Mouse (Mus musculus) thymus, postnatal 0 days (tissue): ENCODE results near the gene Fgf6. TPM values are rescaled to one million over a fixed set of nuclear protein-coding genes. Genes with fewer than 3 reads are reported as not detected.

Source experiments
- DNase-seq: peaks from one replicate; pipeline ENCODE4 v3.0.0-alpha.2; 2015; ENCODE audit warnings: low spot score
- polyA plus RNA-seq: library from polyadenylated mRNA; unstranded; fragments of >200 nt; fragmentation: Nextera tagmentation; extraction: Ambion mirVana; gene quantifications from 2 replicates; pipeline ENCODE4 v1.2.1, GENCODE M21; 2015

Gene Fgf6
- polyA plus RNA-seq = not detected in 2 replicates

GRCm38 (mm10) chr6:127014906-127015770 is at the start of gene Fgf6:
Fgf6 (plus strand) TSS chr6:127015586.
- no peak for DNase-seq

GRCm38 (mm10) chr6:126966241-126967026 is 49.0 kb upstream of the Fgf6 start:
- no peak for DNase-seq

DNA sequence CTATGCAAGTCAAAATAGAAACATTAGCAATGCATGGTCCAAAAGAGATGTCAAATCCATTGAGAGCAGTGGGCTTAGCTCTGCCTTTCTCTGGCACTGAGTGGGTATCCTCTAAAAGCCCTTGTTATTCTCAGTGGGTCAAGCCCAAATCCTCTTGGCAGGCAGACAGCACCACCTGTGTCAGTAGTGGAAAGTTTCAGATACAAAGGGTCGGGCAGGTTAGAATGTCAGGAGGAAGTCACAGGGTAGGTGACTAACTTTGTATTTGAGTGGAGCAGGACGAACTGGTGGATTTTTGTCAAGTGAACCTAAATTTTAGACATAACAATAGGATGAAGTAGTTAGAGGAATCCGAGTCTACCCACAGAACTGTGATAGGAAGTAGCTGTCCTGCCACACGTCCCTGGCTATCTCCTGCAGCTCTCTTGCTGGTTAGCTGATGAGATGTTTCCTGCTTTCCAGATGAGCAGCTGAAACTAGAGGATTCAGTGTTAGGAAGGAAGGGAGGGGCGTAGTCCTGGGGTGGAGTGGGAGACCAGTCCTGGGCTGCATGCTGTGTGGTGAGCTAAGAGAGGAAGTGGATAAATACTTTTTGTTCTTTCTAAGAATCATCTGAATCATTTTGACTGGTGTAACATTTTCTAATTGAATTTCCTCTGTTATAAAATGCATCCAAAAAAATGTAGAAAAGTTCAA is 33.7 kb upstream of the Fgf6 start:
- no peak for DNase-seq

DNA sequence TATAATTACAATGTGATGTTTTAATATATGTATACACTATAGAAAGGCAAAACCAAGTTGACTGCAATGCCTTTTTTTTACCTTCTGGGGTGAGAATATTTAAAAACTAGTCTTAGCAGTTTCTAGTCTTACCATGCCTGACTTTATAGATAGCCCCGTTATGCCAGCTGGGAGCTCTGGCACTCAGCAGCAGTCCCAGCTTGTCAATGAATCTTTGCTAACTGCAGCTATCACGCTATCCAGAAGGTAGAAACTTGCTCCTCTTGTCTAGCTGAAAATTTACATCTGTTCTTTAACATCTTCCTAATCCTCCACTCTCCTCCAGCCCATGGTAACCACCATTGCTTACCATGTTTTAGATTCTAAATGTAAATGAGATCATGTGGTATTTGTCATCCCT is 21.7 kb upstream of the Fgf6 start:
- DNase-seq = no peak

DNA sequence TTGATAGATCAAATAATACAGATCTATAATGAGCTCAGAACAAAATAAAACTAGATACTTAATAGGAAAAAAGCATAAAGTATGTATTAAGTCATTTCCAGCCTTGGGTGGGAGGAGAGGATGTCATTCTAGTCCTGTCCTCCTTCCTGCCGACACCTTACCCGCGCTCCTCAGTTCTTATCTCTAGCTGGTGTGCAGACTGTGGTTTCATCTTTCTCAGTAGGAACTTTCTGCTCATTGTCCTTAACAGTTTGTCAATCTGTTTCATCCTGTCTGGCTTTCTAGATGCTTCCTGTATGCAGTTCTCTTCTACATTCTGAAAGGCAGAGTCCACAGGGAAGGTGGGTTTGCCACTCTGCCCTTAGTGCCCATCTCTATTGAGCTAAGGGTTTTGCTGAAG is 19.9 kb upstream of the Fgf6 start:
- DNase-seq = no peak

DNA sequence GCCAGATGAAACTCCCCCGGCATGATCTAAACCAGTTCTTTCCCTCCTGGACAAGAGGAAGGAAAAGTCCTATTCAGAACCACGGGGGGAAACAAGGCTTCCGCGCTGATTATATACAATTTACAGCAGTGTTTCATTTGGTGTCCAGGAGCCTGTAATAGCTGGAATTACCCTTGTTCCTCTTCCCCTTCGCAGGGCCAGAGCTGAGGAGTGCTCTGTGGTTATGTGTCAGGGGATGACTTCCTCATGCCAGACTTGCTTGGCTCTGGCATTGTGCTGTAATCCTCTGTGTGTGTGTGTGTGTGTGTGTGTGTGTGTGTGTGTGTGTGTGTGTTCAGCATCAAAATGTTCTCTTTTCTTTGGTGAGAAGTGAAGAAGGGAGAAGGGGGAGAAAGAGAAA is 19.0 kb upstream of the Fgf6 start:
- DNase-seq = no peak

DNA sequence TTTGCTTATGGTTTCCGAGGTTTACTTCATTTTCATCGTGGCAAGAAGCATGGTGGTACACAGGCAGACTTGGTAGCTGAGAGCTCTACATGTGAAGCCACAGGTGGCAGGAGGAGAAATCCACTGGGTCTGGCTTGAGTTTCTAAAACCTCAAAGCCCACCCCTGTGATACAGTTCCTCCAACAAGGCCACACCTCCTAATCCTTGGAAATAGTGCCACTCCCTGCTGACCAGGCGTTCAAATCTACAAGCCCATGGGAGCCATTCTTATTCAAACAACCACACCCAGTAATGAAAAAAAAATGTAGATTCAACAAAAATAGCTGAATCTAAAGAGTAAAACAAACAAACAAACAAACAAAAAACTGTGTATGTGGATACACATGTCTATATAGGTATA is 9.7 kb upstream of the Fgf6 start:
- DNase-seq = no peak

- no peak for DNase-seq
Observed at GRCm38 (mm10) chr6:127006551-127006950, 8.8 kb upstream of the Fgf6 start.

- no peak for DNase-seq
Observed at GRCm38 (mm10) chr6:127010021-127010420, 5.4 kb upstream of the Fgf6 start.

DNA sequence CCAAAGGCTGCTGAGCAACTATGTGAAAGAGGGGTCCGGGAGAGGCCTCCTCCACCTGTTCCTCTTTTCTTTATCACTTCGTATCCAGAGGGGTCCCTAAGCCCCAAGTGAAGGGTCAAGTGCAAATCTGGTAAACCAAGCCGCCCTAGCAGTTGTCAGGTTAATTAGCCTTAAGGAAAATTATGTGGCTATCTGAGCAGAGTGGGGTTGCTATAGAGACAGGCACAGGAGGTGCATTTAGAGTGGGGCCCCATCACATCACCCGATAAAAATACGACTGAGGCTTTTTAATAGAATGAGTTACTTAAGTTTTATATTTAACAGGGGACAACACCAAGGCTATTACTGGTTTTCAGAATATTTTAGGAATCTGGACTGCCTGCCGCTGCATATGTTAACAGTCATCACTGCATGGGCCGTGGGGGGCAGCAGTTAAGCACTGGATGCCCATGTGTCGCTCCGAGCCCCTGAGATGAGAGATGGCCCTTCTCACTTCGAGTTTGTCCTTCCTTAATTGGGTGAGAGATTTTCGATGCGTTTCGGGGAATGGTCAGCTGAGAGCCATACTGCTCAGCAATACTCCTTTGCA is 3.3 kb upstream of the Fgf6 start:
- DNase-seq = no peak

DNA sequence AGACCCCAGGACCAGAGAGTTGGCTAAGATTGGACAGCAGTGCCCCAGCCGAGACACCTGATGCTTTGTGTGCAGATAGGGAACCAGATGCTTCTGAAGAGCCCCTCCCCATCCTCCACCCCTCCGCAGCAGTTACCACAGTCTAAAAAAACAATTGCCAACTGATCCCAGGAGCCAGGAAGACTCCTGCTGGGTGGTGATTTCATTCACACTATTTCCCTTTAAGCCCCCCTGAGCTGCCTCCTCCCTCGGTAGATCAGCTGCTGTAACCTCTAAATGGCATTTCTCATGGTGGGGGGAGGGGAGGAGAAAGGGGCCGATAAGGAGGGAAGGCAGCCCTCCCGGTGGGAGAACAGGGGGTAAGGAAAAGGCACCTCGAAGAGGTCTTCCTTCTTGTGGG is 3.9 kb downstream of the Fgf6 start:
- DNase-seq = no peak

- DNase-seq = no peak
Observed at GRCm38 (mm10) chr6:127020431-127020830, 5.0 kb downstream of the Fgf6 start.

GRCm38 (mm10) chr6:127024836-127025235 is 9.4 kb downstream of the Fgf6 start:
- DNase-seq = no peak

GRCm38 (mm10) chr6:127034760-127035159 is 19.4 kb downstream of the Fgf6 start:
- DNase-seq = peak; percentile 61

DNA sequence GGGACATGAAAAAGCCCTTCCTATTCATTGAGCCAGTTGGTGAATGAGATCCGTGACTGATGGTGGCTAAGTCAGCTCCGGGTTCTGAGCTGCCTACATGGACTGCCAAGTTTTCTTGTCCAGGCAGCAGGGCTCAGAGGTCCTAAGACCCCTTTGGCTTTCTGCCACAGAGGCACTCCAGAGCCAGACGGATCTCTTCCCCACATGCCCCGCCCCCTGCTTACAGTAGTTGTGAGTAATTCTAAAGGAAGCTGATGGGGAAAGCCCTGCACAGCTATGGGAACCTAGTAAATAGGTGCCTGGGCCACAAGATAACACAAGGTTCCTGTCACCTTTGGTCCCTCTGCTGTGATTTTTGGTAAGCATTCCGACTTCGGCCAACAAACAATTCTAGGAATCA is 29.5 kb downstream of the Fgf6 start:
- no peak for DNase-seq

- no peak for DNase-seq
Observed at GRCm38 (mm10) chr6:127050847-127051246, 35.5 kb downstream of the Fgf6 start.

DNA sequence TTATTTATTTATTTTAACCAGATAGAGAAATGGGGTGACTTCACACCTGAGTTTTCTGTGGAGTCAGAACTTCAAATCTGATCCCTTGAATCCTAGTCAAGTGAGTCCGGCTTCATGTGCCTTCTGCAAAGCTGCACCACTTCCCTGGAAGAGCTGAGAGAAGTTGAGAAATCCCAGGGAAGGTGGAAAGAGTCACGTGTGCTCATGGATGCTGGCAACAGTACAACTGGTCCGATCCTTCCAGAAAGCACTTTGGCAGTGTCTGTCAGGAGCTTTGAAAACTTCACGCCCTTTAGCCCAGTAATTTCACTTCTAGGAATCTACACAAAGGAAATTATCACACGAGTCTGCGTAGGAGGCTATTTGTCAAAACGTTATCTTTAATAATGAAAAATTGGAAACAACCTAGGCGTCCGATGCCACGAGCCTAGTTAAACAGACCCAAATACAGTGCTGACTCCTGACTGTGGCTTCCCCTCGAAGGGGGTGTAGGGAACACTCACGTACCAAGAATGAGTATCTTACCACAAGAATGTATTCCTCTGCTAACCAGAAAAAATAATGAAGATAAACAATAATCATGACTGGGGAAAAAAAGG is 41.7 kb downstream of the Fgf6 start:
- no peak for DNase-seq

GRCm38 (mm10) chr6:127059975-127060374 is 44.6 kb downstream of the Fgf6 start:
- DNase-seq = no peak

- no peak for DNase-seq
Observed at GRCm38 (mm10) chr6:127063915-127064314, 48.5 kb downstream of the Fgf6 start.

DNA sequence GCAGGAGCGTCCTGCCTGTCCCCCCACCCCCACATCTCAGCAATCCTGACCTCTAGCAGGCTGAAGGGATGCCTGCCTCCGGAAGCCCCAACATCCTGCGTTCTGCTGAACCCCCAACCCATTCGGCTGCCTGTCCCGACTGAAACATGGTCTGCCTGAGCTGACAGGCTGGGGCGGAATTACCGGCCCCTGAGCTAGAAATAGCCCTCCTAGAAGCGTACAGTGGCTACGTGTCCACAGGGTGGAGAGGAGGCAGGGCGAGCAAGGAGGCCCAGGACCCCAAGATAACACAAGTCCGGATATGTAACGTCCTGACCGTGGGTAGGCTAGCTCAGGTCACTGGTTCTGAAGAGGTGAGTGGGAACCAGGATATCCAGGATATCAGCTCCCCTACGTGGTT is 49.4 kb downstream of the Fgf6 start:
- DNase-seq = no peak

DNA sequence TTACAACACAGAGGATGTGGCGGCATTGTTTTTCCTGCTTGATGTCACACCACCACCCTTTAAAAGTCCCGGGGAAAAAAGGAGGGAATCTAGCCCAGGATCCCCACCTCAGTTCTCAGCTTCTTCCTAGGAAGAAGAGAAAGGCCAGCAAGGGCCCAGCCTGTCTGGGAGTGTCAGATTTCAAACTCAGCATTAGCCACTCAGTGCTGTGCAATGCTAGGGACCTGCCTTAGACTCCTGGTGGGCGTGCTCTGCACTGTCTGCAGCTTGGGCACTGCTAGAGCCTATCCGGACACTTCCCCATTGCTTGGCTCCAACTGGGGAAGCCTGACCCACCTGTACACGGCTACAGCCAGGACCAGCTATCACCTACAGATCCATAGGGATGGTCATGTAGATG is 57.4 kb downstream of the Fgf6 start, which contains the start of gene Fgf23:
TSS of gene Fgf23 (plus strand) at position 86 of the 400 bp plus-strand sequence.
- DNase-seq = no peak
